Mouse (Mus musculus) lung, postnatal 0 days (tissue): Measurements from ENCODE around the gene Slc15a5.

ENCODE experiments used
- CTCF ChIP-seq: IDR thresholded peaks from 2 replicates; pipeline ENCODE4 v1.5.1; 2016; ENCODE audit warnings: antibody characterized with exemption, mild to moderate bottlenecking
- EP300 ChIP-seq: IDR thresholded peaks from 2 replicates; pipeline ENCODE4 v1.6.1; 2016; ENCODE audit warnings: antibody characterized with exemption, mild to moderate bottlenecking, control low read depth

DNA sequence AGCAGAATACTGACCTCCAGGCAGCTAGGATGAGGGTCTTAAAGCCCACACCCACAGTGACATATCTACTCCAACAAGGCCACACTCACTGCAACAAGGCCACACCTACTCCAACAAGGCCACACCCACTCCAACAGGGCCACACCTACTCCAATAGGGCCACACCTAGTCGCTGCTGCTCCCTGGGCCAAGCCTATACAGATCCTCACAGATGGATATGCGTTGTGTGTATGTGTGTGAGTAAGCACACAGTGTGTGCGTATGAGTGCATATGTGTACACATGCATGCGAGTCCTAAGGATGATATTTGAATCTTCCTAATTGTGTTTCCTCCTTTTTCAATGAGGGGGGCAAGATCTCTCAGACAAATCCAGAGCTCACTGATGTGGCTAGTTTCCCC lies 22.1 kb upstream of the Slc15a5 start:
- TF ChIP-seq EP300 (no peak), CTCF (no peak)
